Mouse (Mus musculus): ENCODE results near the gene Pou3f3. TPM values are rescaled to one million over a fixed set of nuclear protein-coding genes. Genes with fewer than 3 reads are reported as not detected.

Pou3f3 gene
- polyA plus RNA-seq, 1 experiment from 2014 or later = 0.04 TPM

DNA sequence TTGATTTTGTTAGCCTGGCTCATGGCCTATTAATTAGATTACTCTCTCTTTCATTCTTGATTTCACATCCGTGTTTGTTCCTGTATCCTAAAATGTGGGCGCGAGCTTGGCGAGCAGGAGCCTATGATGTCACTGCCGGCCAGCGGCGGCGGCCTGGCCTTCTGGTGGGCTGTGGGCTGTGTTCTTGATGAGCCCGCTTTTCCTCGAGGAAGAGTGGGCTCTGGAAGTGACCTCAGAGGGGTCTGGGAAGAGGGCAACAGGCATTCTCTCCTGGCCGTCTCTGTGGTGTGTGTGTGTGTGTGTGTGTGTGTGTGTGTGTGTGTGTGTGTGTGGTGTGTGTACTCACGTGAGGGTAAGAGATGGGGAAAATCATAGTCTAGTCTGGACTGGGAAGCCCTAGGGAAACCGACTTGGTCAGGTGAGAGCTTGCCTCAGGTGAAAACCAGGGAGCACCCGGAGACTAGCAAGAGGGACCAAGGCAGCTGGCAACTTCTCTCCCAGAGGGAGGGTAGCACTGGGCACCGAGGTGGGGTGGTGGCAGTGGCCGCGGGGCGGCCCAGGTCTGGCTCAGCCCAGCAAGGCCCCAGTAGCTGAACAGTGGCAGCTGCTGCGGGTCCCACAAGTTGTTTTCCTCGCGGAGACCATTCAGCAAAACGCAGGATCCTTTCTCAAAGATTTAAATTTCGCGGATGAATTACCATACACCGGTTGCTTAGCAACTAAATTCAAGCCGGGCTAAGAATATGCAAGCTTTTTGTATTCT is 8.5 kb downstream of the Pou3f3 start:
- no peak; the same call in 1 of the 2 replicates for ATAC-seq (ENCODE audit: insufficient number of reproducible peaks, insufficient read depth, low FRiP score, low read depth)
- Histone ChIP-seq H3K27ac (ENCODE audit: low read length) (no peak overlapping the region), H3K27me3 (ENCODE audit: control insufficient read depth, insufficient read depth, low read length) (peaks cover 73% of the 10 kb centered on the region), H3K4me3 (ENCODE audit: low read depth, low read length) (no peak overlapping the region), H3K4me1 (ENCODE audit: control insufficient read depth, insufficient read depth, low read length) (no peaks in the 10 kb centered on the region), H3K36me3 (ENCODE audit: control insufficient read depth, insufficient read depth, low read length) (no peaks in the 10 kb centered on the region), H3K9me3 (ENCODE audit: control insufficient read depth, low read depth, low read length) (no peaks in the 10 kb centered on the region), H3K9ac (replicated peaks; ENCODE audit: low read depth, low read length) (no peak overlapping the region), H3K4me2 (replicated peaks; ENCODE audit: low read depth, low read length) (no peak overlapping the region)
- 1% methylated on average over 26 of the region's 26 CpGs for WGBS

DNA sequence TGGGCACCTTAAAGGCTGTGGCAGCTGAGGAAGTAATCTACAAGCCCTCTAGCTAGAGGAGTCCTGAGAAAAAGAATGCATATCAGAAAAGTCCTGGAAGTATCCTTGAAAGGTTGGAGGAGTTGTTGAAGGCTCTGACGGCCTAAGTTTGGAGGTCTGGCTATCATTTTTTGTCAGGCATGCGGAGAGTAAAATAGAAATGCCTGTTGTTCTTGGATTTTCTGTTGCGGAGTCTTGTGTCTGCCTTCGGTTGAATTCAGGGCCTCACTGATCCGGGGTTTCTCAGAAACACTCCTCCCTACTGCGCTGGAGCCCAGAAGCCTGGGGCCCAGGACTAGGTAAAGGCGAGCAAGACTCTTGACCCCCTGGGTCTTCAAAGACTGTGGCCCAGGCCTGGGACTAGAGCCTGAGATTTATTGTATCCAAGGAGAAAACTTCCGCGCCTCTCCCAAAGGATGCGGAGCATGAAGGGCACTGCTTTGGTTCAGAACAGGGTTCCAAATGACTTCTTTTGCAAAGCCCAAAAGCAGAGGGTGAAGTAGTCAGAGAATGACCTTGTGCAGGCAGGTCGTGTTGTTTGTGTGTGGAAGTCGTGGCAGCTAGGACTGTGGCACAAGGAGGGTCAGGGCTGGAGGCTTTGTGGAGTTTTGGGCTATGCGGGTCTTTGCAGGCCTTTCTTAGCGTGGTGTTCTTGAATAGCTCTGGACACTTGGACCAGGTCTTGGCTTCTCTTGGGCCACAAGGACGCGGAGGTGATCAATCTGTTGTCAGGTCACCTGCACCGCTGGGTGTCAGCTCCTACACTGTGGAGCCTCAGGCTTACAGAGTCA is 9.6 kb downstream of the Pou3f3 start:
- no peak overlapping the region for H3K9ac ChIP-seq (replicated peaks; ENCODE audit: low read depth, low read length)
- H3K36me3 ChIP-seq (ENCODE audit: control insufficient read depth, insufficient read depth, low read length) = no peaks in the 10 kb centered on the region
- 4% methylated on average over 17 of the region's 17 CpGs for WGBS
- H3K4me3 ChIP-seq (ENCODE audit: low read depth, low read length) = no peak overlapping the region
- H3K4me1 ChIP-seq (ENCODE audit: control insufficient read depth, insufficient read depth, low read length) = no peaks in the 10 kb centered on the region
- H3K4me2 ChIP-seq (replicated peaks; ENCODE audit: low read depth, low read length) = no peak overlapping the region
- H3K27me3 ChIP-seq (ENCODE audit: control insufficient read depth, insufficient read depth, low read length) = peaks cover 80% of the 10 kb centered on the region
- ATAC-seq (ENCODE audit: insufficient number of reproducible peaks, insufficient read depth, low FRiP score, low read depth) = no peak
- H3K27ac ChIP-seq (ENCODE audit: low read length) = no peak overlapping the region
- no peaks in the 10 kb centered on the region for H3K9me3 ChIP-seq (ENCODE audit: control insufficient read depth, low read depth, low read length)

DNA sequence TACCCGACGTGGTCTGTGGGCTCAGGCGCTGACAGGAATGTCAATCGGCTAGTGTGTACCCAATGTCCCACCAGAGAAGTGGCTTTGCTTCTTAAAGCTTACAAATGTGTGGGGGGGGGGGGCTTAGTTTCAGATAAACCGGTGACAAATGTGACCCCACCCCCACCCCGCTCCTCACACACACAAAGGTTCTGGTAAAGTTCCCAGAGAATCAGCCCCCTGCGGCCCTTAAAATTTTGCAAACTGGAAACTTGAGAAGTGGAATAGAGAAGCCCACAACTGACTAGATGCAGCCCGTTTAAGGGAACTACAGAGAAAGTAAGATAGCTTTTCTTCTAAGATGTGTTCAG is 10.2 kb downstream of the Pou3f3 start:
- no peak overlapping the region for H3K4me3 ChIP-seq (ENCODE audit: low read depth, low read length)
- H3K27me3 ChIP-seq (ENCODE audit: control insufficient read depth, insufficient read depth, low read length) = peaks cover 80% of the 10 kb centered on the region
- no peaks in the 10 kb centered on the region for H3K4me1 ChIP-seq (ENCODE audit: control insufficient read depth, insufficient read depth, low read length)
- H3K9ac ChIP-seq (replicated peaks; ENCODE audit: low read depth, low read length) = no peak overlapping the region
- H3K27ac ChIP-seq (ENCODE audit: low read length) = no peak overlapping the region
- no peaks in the 10 kb centered on the region for H3K36me3 ChIP-seq (ENCODE audit: control insufficient read depth, insufficient read depth, low read length)
- WGBS = 2% methylated on average over 8 of the region's 8 CpGs
- H3K4me2 ChIP-seq (replicated peaks; ENCODE audit: low read depth, low read length) = no peak overlapping the region
- no peak for ATAC-seq (ENCODE audit: insufficient number of reproducible peaks, insufficient read depth, low FRiP score, low read depth)
- H3K9me3 ChIP-seq (ENCODE audit: control insufficient read depth, low read depth, low read length) = no peaks in the 10 kb centered on the region

DNA sequence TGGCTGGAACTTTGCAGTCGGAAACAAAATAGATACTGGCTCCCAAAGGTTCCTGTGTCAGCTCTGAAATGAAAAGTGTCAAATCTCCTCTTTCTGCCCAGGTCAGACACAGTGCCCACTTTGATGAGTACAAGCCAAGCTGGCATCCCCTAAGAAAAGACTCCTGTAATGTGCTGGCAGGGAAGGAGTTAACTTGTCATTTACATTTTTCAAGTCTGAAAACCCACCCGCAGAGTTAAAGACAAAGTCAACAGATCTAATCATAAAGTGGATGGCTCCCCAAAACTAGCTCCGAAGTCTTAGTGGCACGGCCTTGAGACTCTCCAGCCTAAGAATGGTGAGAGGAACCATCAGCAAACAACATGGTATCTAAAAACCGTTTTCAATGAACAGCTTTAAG is 11.6 kb downstream of the Pou3f3 start:
- Histone ChIP-seq H3K9me3 (ENCODE audit: control insufficient read depth, low read depth, low read length) (no peaks in the 10 kb centered on the region), H3K4me1 (ENCODE audit: control insufficient read depth, insufficient read depth, low read length) (no peaks in the 10 kb centered on the region), H3K36me3 (ENCODE audit: control insufficient read depth, insufficient read depth, low read length) (no peaks in the 10 kb centered on the region), H3K27ac (ENCODE audit: low read length) (no peak overlapping the region), H3K9ac (replicated peaks; ENCODE audit: low read depth, low read length) (no peak overlapping the region), H3K4me3 (ENCODE audit: low read depth, low read length) (no peak overlapping the region), H3K4me2 (replicated peaks; ENCODE audit: low read depth, low read length) (no peak overlapping the region), H3K27me3 (ENCODE audit: control insufficient read depth, insufficient read depth, low read length) (peaks cover 78% of the 10 kb centered on the region)
- ATAC-seq (ENCODE audit: insufficient number of reproducible peaks, insufficient read depth, low FRiP score, low read depth) = no peak
- 4% methylated on average over 5 of the region's 5 CpGs for WGBS

DNA sequence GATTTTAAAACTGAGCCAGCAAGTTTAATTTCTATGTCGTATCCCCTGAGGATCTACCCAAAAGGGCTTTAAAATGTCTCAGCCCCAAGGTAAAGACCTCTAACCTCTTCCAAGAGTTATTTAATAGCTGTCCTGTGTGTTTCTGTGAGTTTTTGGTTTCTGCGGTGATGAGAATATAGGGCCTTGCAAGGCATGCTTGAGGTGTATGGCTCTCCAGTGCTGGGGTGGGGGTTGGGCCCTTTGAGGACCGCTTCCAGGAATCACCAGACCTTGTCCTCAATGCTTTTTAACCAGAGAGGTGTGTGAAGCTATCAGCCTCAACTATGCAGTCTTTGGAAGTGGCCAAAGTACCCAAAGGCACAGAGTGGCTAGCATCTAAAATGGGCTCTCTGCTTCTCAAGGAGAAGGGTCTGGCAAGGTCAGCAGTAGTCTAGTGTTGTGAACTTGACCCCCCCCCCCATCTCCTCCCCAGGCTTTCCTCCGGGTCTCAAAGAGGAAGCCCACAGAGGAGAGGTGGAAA is 12.1 kb downstream of the Pou3f3 start:
- H3K27ac ChIP-seq (ENCODE audit: low read length) = no peak overlapping the region
- no peak for ATAC-seq (ENCODE audit: insufficient number of reproducible peaks, insufficient read depth, low FRiP score, low read depth)
- H3K4me2 ChIP-seq (replicated peaks; ENCODE audit: low read depth, low read length) = no peak overlapping the region

DNA sequence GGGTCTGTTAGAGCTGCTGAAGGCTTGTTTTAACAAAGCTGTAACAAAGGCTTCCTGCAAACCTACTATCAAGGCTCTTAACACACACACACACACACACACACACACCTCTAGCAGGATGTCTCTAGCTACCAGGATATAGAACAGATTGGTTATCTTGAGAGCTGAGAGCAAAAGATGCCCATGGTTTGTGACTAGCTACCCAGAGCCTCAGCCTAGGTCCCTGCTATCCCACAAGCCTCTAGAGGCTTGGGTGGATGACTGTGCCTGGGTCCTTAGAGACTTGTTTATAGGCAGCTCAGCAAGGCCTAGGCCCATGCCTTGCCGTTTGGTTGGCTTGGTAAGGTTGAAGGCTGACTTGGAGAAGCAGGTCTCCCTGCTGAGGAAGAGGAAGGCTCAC is 13.5 kb downstream of the Pou3f3 start:
- H3K36me3 ChIP-seq (ENCODE audit: control insufficient read depth, insufficient read depth, low read length) = no peaks in the 10 kb centered on the region
- H3K4me2 ChIP-seq (replicated peaks; ENCODE audit: low read depth, low read length) = no peak overlapping the region
- no peaks in the 10 kb centered on the region for H3K9me3 ChIP-seq (ENCODE audit: control insufficient read depth, low read depth, low read length)
- 0 out of 2 replicates have a peak, but pooled peaks cover under 1% of the 10 kb centered on the region for H3K4me1 ChIP-seq (ENCODE audit: control insufficient read depth, insufficient read depth, low read length)
- H3K27me3 ChIP-seq (ENCODE audit: control insufficient read depth, insufficient read depth, low read length) = peaks cover 71% of the 10 kb centered on the region
- no peak overlapping the region for H3K27ac ChIP-seq (ENCODE audit: low read length)
- ATAC-seq (ENCODE audit: insufficient number of reproducible peaks, insufficient read depth, low FRiP score, low read depth) = no peak
- H3K4me3 ChIP-seq (ENCODE audit: low read depth, low read length) = no peak overlapping the region
- 19% methylated on average over 1 of the region's 1 CpGs for WGBS
- no peak overlapping the region for H3K9ac ChIP-seq (replicated peaks; ENCODE audit: low read depth, low read length)

More for the DNA sequence above, 12.1 kb downstream of the Pou3f3 start:
- Histone ChIP-seq H3K4me1 (ENCODE audit: control insufficient read depth, insufficient read depth, low read length) (no peaks in the 10 kb centered on the region), H3K4me3 (ENCODE audit: low read depth, low read length) (no peak overlapping the region), H3K27me3 (ENCODE audit: control insufficient read depth, insufficient read depth, low read length) (peaks cover 75% of the 10 kb centered on the region), H3K36me3 (ENCODE audit: control insufficient read depth, insufficient read depth, low read length) (no peaks in the 10 kb centered on the region), H3K9ac (replicated peaks; ENCODE audit: low read depth, low read length) (no peak overlapping the region), H3K9me3 (ENCODE audit: control insufficient read depth, low read depth, low read length) (no peaks in the 10 kb centered on the region)
- 1% methylated on average over 4 of the region's 4 CpGs for WGBS

DNA sequence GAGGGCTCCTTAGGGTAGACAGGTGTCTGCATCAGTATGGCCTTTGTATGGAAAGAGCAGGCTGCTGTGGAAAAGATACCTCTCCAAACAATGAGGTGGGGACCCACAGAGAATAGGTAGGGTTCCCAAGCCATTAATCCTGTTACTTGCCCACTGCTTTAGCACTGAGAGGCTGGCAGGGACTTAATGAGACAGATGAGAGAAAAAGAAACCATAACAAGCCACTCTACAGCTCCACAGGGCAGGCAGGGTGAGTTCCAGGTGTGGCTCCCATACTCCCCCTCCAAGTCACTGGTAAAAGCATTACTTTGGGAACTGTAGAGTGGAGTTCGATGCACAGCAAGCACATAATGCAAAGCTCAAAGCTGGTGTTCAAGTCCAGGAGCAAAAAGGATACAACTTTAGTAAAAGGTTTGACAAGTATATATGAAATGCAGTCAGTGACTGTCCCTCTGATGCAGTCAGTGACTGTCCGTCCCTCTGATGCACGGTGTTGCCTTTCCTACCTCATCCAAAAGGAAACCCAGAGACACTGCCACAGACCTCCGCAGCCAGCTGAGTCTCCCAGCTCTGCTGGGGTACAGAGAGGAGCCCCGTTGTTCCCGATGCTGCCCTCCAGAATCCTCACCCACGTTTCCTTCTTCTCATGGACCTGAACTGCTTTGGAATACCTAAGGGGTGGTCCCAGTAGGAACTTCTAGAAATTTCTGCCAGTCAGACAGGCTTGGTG is 14.0 kb downstream of the Pou3f3 start:
- Histone ChIP-seq H3K4me3 (ENCODE audit: low read depth, low read length) (no peak overlapping the region), H3K27me3 (ENCODE audit: control insufficient read depth, insufficient read depth, low read length) (peaks cover 65% of the 10 kb centered on the region), H3K36me3 (ENCODE audit: control insufficient read depth, insufficient read depth, low read length) (no peaks in the 10 kb centered on the region), H3K9ac (replicated peaks; ENCODE audit: low read depth, low read length) (no peak overlapping the region), H3K4me1 (ENCODE audit: control insufficient read depth, insufficient read depth, low read length) (0 out of 2 replicates have a peak, but pooled peaks cover 4% of the 10 kb centered on the region), H3K27ac (ENCODE audit: low read length) (no peak overlapping the region), H3K4me2 (replicated peaks; ENCODE audit: low read depth, low read length) (no peak overlapping the region), H3K9me3 (ENCODE audit: control insufficient read depth, low read depth, low read length) (no peaks in the 10 kb centered on the region)
- ATAC-seq (ENCODE audit: insufficient number of reproducible peaks, insufficient read depth, low FRiP score, low read depth) = no peak
- WGBS = 8% methylated on average over 7 of the region's 7 CpGs

DNA sequence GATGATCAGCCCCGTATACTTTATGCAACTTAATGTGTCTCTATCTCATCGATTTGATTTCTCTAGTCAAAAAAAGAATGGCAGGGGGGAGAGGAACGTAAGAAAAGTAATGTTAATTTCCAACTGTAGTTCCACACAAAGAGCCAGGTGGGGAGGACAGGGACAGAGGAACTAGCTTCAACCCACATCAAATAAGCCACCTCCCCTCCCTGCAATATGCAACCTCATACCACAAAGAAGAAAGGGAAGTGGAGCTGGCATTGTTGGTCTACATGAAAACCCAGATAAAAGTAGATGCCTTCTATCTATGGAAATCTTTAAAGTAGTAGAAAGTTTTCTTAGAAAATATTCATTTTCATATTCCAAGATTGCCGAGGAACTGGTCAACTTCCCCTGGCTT is 14.7 kb downstream of the Pou3f3 start:
- Histone ChIP-seq H3K4me2 (replicated peaks; ENCODE audit: low read depth, low read length) (no peak overlapping the region), H3K27me3 (ENCODE audit: control insufficient read depth, insufficient read depth, low read length) (peaks cover 67% of the 10 kb centered on the region), H3K9ac (replicated peaks; ENCODE audit: low read depth, low read length) (no peak overlapping the region), H3K4me1 (ENCODE audit: control insufficient read depth, insufficient read depth, low read length) (0 out of 2 replicates have a peak, but pooled peaks cover 4% of the 10 kb centered on the region), H3K27ac (ENCODE audit: low read length) (no peak overlapping the region), H3K4me3 (ENCODE audit: low read depth, low read length) (no peak overlapping the region), H3K36me3 (ENCODE audit: control insufficient read depth, insufficient read depth, low read length) (no peaks in the 10 kb centered on the region), H3K9me3 (ENCODE audit: control insufficient read depth, low read depth, low read length) (no peaks in the 10 kb centered on the region)
- ATAC-seq (ENCODE audit: insufficient number of reproducible peaks, insufficient read depth, low FRiP score, low read depth) = no peak
- 12% methylated on average over 4 of the region's 4 CpGs for WGBS

All from stomach, embryonic 14.5 days (tissue).